Mouse (Mus musculus) testis, adult 2 months (tissue): ENCODE measurements around the gene 5330417H12Rik.

Source experiments
- CTCF ChIP-seq: fragments of 200-500 bp; IDR thresholded peaks from 2 replicates; pipeline ENCODE4 v1.5.1; 2012; ENCODE audit warnings: low read depth, mild to moderate bottlenecking, inconsistent platforms, low read length, moderate library complexity; ENCODE audit not compliant: control insufficient read depth, insufficient read depth, insufficient replicate concordance
- POLR2A ChIP-seq: fragments of 200-500 bp; IDR thresholded peaks from 2 replicates; pipeline ENCODE4 v1.6.1; 2012; ENCODE audit warnings: low read depth, mild to moderate bottlenecking, inconsistent platforms, low read length, moderate library complexity; ENCODE audit not compliant: control insufficient read depth

DNA sequence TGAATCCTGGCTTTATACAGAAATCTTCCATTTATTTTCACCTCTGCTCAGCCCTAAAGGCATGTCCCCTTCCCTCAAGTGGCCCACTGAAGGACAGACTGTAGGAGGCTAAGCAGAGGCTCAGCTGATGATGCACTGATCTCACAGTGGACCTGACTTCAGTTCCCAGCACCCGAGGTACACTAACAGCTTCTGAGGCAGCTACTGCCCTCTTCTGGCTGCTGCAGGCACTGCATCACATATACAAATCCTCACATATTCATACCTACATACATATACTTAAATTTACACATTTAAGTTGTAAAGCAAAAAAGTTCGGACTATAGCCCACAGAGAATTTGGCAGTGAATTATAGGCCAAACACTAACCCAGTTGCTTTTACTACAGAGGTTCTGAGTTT, 20.0 kb upstream of the 5330417H12Rik start:
- TF ChIP-seq CTCF = peak; percentile 68; the same call in 1 of the 2 replicates
- no peak for TF ChIP-seq POLR2A
